Mouse (Mus musculus): ENCODE results near the gene Ccdc71l.

DNA sequence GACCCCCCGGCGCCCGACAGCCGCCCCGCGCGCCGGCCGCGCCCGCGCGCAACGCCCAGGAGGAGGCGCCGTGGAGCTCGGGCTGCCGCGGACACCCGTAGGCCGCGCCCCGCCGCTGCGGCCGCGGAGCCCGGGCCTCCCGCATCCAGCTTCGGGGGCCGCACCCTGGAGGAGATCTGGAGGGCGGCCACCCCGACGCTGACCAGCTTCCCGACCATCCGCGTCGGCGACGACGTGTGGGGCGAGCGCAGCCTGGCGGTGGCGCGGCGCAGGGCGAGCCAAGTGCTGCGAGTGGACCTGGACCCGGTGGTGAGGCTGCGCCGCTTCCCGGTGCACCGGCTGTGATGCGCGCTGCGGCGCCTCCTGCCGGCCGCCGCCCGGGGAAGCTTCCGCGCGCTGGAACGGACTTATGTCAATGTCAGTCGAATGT is 807 bp downstream of the Ccdc71l start:
- TF ChIP-seq CTCF (conservative IDR thresholded peaks at IDR 0.05; ENCODE audit: low read length) (no peak), NANOG (IDR thresholded peaks at IDR 0.05; ENCODE audit: borderline replicate concordance, low read length) (no peak), POU5F1 (IDR thresholded peaks at IDR 0.05; ENCODE audit: borderline replicate concordance, low read length) (no peak)
